Mouse (Mus musculus) ES-E14 (cell line): ENCODE results near the gene Ap1s1. TPM values are rescaled to one million over a fixed set of nuclear protein-coding genes. Genes with fewer than 3 reads are reported as not detected.

ENCODE experiments used
- DNase-seq: peaks from one replicate; pipeline ENCODE4 v3.0.0-alpha.2; 2013; ENCODE audit warnings: low read depth, low spot score
- H3K27ac ChIP-seq: 2 replicates; pipeline ENCODE4 v1.5.1; 2012; ENCODE audit warnings: low read depth, mild to moderate bottlenecking, low read length, moderate library complexity, mixed read lengths; ENCODE audit not compliant: poor library complexity, insufficient read depth, severe bottlenecking
- H3K36me3 ChIP-seq: 2 replicates; pipeline ENCODE4 v1.6.1; 2012; ENCODE audit warnings: mild to moderate bottlenecking, low read length, moderate library complexity, mixed read lengths; ENCODE audit not compliant: control insufficient read depth, poor library complexity, insufficient read depth, severe bottlenecking
- H3K4me1 ChIP-seq, 2 experiments: fragments of 150-350 bp in 1 of 2; sonication (generic) in 1 of 2; 2 replicates each; pipeline ENCODE4 v1.6.1; 2012; ENCODE audit warnings: low read length in 2 of 2, mild to moderate bottlenecking in 1 of 2, mixed read lengths in 1 of 2; ENCODE audit not compliant: control insufficient read depth in 2 of 2, insufficient read depth in 2 of 2, poor library complexity in 1 of 2
- H3K4me3 ChIP-seq, 2 experiments: fragments of 150-350 bp in 1 of 2; sonication (generic) in 1 of 2; 2 replicates each; pipeline ENCODE4 v1.5.1; 2012; ENCODE audit warnings: low read length in 2 of 2, low read depth in 1 of 2, mild to moderate bottlenecking in 1 of 2, mixed read lengths in 1 of 2; ENCODE audit not compliant: insufficient read depth in 1 of 2, poor library complexity in 1 of 2, severe bottlenecking in 1 of 2
- H3K9ac ChIP-seq: 2 replicates; pipeline ENCODE4 v1.6.1; 2012; ENCODE audit warnings: low read depth, mild to moderate bottlenecking, low read length, mixed read lengths; ENCODE audit not compliant: poor library complexity, insufficient read depth, severe bottlenecking
- H3K9me3 ChIP-seq: fragments of 150-350 bp; sonication (generic); 2 replicates; pipeline ENCODE4 v1.6.1; 2012; ENCODE audit warnings: low read depth, mild to moderate bottlenecking, low read length; ENCODE audit not compliant: control insufficient read depth, insufficient read depth
- CHD2 ChIP-seq: IDR thresholded peaks from 2 replicates; pipeline ENCODE4 v1.6.1; 2014; ENCODE audit warnings: mild to moderate bottlenecking, low read depth, low read length, inconsistent platforms
- HCFC1 ChIP-seq: IDR thresholded peaks from 2 replicates; pipeline ENCODE4 v1.6.1; 2012; ENCODE audit warnings: low read length, inconsistent platforms, borderline replicate concordance; ENCODE audit not compliant: insufficient read depth
- MAFK ChIP-seq: IDR thresholded peaks from 2 replicates; pipeline ENCODE4 v1.6.1; 2014; ENCODE audit warnings: mild to moderate bottlenecking, low read depth, low read length, inconsistent platforms; ENCODE audit not compliant: insufficient read depth
- ZC3H11A ChIP-seq: IDR thresholded peaks from 2 replicates; pipeline ENCODE4 v1.6.1; 2012; ENCODE audit warnings: low read depth, mild to moderate bottlenecking, inconsistent platforms, low read length, borderline replicate concordance
- ZNF384 ChIP-seq: IDR thresholded peaks from 2 replicates; pipeline ENCODE4 v1.6.1; 2012; ENCODE audit warnings: low read depth, low read length, inconsistent platforms
- in situ Hi-C, 2 experiments: fragments of 600-800 bp; cut with MboI; formaldehyde crosslinking; loops; one replicate each; pipeline ENCODE4 v1.15.1; 2025; ENCODE audit warnings: low sequenced_read_pairs in 2 of 2, inconsistent platforms in 1 of 2; ENCODE audit not compliant: unreplicated experiment in 2 of 2
- total RNA-seq: library from RNA; depleted of rRNA; stranded (reverse); fragments of 300-350 nt; gene quantifications from 2 replicates; pipeline ENCODE4 v1.2.3, GENCODE M21; 2012; rRNA removed

Ap1s1 gene
- total RNA-seq = 76.4 and 112 TPM in 2 replicates

DNA sequence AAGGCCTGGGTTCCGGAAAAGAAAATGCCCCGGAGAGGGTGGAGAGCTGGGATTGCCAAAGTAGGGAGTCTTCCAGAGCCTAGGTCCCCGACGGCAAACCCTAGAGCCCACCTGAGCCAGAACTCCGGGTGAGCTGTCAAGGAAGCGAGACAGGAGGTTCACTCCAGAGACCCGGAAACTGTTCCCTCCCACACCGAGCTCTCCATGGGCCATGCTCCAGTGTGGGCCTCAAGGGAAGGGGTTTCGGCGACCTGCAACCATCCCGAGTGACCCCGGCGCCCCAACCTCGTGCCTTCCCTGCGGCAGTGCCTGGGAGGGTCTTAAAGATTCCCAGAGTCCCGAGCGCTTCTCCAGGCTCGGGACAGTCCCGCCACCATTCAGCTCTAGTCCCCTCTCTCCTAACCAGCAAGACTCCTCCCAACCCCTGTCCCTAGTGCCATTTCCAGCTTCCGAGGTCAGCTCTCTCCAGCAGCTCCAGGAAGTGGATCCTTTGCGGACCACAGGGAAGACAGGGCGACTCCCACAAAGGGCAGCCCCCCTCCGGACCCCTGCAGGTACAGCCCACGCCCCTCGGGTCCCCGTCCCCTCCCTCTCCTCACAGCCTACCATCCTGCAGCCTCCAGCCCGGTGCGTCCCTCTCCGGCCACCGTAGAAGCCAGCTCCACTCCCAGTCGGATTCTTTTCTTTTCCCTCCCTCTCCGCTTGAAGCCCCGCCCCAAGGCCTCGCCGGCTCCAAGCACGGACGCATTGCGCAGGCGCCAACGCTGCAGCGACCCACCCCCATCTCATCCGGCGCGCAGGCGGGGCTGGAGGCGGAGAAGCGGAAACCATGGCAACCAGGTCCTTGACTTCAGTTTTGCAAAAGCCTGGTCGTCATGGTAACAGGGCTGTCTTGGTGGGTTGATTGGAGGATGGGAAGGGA, at the start of gene Ap1s1:
Gene Ap1s1 (minus strand): TSS at position 734 of the 922 bp plus-strand sequence.
- H3K4me3 ChIP-seq = peak within 1 kb of the TSS; percentile 72 to 91
- H3K27ac ChIP-seq = peak within 1 kb of the TSS; percentile 72
- peak; percentile 100 for DNase-seq
- TF ChIP-seq CHD2 (no peak), HCFC1 (0 out of 2 replicates have a peak, but pooled peaks have one; percentile 47)
- peaks cover 4% of the 10 kb centered on the region; the same call in 1 of the 2 replicates for H3K36me3 ChIP-seq
- H3K4me1 ChIP-seq = peaks cover 0 to 16% of the 10 kb centered on the region in 2 experiments; a peak in 2 of 4 replicates
- peak within 1 kb of the TSS; percentile 93 for H3K9ac ChIP-seq
- no peaks in the 10 kb centered on the region for H3K9me3 ChIP-seq
- in situ Hi-C loops = no loop called here

DNA sequence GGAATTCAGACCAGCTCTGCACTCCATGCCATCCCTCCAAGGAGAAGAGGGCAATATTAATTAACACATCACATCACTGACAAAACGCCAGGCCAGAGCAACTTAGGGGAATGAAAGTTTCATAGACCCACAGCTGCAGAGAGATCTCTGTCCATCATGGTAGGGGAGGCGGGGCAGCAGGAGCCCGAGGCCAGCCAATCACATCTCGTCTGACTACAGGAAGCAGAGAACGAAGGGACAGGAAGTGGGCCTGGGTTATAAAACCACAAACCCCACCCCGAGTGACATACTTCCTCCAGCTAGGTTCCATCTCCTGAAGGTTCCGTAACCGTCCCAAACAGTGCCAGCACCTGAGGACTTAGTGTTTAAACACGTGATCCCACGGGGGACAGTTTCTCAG, 49.2 kb upstream of the Ap1s1 start:
- no peak overlapping the region for H3K9ac ChIP-seq
- no peak for DNase-seq
- TF ChIP-seq MAFK = no peak
- TF ChIP-seq ZC3H11A = no peak
- TF ChIP-seq ZNF384 = no peak
- no peak for TF ChIP-seq CHD2
- TF ChIP-seq HCFC1 = no peak
- in situ Hi-C loops = no loop called here
- no peaks in the 10 kb centered on the region for H3K9me3 ChIP-seq
- H3K4me3 ChIP-seq = no peak overlapping the region
- H3K36me3 ChIP-seq = no peaks in the 10 kb centered on the region
- H3K4me1 ChIP-seq = peaks cover 0 to 2% of the 10 kb centered on the region in 2 experiments; a peak in 1 of 4 replicates
- H3K27ac ChIP-seq = no peak overlapping the region

DNA sequence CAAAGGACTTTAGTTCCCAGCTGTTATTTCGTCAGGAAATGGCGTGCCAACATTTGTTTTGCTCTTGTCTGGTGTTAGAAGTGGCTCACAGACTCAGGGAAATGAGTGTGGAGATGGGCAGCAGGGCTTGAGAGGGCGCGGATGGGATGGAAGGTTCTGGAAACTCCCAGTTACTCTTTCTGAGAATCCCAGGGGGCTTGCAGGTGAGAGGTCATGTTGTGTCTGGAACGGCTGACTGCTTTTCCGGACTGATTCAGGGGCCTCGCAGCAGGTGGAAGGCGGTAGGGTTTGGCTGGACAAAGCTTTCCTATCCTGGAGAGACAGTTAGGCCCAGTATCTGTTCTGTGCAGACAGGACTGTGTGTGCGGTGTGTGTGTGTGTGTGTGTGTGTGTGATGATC, 47.8 kb upstream of the Ap1s1 start:
- in situ Hi-C loops = no loop called here
- Histone ChIP-seq H3K4me3 (no peak overlapping the region), H3K9me3 (no peaks in the 10 kb centered on the region), H3K4me1 (peaks cover 0 to 2% of the 10 kb centered on the region in 2 experiments; a peak in 1 of 4 replicates), H3K9ac (no peak overlapping the region), H3K27ac (no peak overlapping the region), H3K36me3 (no peaks in the 10 kb centered on the region)
- TF ChIP-seq ZC3H11A (no peak), MAFK (no peak), ZNF384 (no peak), CHD2 (no peak), HCFC1 (no peak)
- no peak for DNase-seq

DNA sequence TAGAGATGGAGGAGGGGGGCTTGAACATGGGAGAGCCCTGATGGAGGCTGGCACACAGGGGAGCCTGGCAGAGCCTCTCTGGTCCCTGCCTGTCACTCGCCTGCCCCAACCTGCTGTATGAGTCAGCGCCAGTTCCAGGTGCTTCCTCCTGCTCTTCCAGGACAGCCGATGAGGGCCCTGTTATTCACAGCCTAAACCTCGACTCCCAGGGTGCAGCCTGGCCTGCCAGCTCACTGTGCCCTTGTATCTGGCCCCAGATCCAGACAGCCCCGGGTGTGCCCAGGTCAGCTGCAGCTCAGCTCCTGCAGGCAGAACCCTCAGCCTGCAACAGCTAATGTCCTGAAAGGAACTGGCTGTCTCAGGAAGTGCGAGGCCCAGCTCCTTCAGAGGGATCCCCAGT, 45.6 kb upstream of the Ap1s1 start:
- no peak overlapping the region for H3K9ac ChIP-seq
- no peak overlapping the region for H3K27ac ChIP-seq
- in situ Hi-C loops = no loop called here

More for the DNA sequence above, 45.6 kb upstream of the Ap1s1 start:
- Histone ChIP-seq H3K36me3 (peaks cover 3% of the 10 kb centered on the region; the same call in 1 of the 2 replicates), H3K4me1 (peaks cover 0 to 2% of the 10 kb centered on the region in 2 experiments; a peak in 1 of 4 replicates), H3K4me3 (no peak overlapping the region), H3K9me3 (no peaks in the 10 kb centered on the region)
- no peak for DNase-seq
- TF ChIP-seq ZNF384 (no peak), MAFK (no peak), HCFC1 (no peak), ZC3H11A (no peak), CHD2 (no peak)
